Mouse (Mus musculus): Measurements from ENCODE around the gene Cxcl2.

Cxcl2 gene

DNA sequence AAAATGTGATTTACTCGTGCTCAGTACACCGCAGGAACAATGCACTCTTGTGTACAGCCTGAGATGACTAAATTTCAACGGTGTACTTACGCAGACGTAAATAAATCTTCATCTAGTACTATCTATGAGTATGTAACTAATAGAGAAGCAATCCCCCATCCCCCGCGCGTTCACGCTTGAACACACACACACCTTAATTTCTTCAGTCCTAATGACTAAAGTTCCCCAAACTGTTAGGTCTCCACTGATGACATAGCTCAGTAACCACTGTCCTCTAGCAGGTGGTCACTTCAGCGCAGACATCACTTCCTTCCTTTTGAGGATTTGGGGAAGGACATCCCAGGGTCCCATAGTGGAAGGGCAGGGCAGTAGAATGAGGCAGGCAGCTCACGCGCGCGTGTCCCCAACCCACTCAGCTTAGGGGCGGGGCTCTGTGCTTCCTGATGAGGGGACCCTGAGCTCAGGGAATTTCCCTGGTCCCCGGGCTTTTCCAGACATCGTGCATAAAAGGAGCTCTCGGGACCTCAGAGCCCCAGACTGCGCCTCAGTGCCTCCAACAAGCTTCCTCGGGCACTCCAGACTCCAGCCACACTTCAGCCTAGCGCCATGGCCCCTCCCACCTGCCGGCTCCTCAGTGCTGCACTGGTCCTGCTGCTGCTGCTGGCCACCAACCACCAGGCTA lies at the start of gene Cxcl2:
Cxcl2 (plus strand) TSS at position 533 of the 682 bp plus-strand sequence.
- no peak for DNase-seq (ENCODE audit: low spot score)

DNA sequence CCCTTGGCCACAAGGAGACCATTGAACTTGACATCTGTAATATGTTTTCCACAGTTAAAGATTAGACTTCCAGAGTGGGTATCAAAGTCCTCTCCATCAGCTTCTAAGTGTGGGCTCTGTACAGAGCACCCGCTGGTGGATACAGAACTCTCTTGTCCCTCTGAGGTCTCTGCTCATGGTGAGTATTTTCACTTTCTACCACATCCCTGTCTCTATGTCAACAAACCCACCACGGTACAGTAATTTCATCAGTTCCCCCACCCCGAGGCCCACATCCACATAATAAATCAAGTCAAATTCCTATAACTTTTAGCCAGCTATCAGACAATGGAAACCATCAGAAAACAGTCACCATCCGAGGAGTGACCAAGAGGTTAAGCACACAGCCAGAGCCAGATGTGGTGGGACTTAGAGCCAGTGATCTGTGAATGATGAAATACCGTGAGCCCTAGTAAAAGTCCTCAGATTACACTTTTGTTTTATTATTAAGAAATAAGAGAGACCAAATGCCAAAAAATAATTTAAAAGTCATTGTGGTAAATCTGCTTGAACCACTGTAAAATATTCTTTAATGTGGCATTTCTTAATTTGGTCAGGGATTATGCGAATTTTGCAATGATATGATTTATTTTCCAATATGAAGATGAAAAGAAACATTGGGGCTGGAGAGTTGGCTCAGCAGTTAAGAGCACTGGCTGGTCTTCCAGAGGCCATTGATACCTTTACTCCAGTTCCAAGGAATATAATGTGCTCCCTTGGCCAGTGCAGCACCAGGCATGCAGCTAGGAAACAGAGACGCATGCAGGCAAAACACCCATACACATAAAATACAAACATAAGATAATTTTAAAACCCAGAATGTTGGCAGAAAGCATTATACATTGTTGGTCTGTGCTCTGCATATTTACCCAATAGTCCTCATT lies 48.1 kb upstream of the Cxcl2 start:
- DNase-seq (ENCODE audit: low spot score): no peak

DNA sequence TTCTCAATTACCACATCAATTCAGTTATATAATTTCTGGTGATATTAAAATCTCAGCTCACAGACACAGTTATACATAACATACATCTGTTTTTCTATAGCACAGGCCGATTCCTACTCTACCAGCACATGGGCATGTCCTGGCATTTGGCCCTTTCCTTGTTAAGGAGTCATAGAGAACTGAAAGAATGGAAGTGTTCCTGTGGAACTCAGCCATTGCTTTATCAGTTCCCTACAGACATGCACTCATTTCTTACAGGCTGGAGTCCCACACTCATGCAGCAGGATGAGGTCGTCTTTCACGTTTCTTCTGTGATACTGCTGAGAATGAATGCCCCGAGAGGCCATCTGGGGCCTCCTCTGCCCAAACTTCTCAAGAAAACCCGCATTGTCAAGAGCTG lies 46.2 kb upstream of the Cxcl2 start:
- DNase-seq (ENCODE audit: low spot score): no peak

DNA sequence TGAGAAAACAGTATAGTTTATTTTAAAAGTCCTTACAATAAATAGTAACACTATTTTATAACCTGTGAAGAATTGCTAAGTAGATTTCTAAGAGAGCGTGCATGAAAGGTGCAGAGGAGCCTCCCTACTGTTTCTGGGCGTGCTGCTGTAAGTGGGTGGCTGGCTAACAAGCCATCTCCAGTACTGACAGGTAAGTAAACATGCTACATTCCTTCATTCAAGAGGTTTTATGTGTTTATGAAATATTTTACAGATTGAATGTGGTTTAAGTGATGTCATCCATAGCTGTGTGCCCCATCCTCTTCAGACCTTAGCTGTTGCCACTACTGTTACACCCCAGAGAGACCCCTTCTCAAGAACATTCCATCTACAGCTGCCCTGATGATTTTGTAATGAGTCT lies 45.2 kb upstream of the Cxcl2 start:
- no peak for DNase-seq (ENCODE audit: low spot score)

DNA sequence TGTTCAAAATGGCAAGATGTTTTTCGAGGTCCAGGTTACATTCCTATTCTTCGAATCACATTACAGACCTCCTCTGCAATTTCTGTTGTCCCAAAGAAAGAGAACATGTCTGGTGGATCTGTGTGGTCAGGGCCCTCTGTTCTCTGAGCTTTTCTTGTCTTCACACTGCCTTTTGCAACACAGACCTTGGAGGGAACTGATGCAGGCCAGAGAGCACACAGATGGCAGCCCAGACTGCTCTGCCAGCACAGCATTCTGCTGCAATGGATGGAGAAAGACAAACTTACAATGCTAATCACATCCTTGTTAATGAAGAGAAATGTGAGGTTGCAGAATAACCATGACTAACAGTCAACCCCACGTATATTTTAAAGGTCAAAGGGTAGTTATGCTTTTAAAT lies 44.6 kb upstream of the Cxcl2 start:
- no peak for DNase-seq (ENCODE audit: low spot score)

DNA sequence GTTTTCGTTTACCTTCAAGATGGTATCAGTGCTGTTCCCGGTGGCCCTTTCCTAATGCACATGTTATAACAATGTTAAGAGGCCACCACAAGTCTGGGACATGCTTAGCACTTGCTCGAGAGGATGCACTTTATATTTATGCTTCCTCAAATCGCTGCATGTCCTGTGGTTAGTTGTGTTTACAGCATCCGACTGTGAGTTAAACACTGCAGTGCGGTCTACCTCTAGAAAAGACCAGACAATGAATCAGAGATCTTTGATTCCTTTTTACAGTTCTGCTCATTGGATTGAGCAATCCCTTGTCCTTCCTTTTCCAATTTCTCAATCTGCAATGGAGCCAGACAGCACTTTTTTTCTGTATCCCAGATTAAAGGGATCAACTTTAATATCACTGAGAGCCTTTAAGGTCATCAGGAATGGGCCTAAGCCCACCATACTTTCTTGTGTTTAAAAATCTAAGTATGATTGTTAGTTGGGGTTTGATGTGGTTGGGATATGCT lies 41.7 kb upstream of the Cxcl2 start:
- no peak for DNase-seq (ENCODE audit: low spot score)

DNA sequence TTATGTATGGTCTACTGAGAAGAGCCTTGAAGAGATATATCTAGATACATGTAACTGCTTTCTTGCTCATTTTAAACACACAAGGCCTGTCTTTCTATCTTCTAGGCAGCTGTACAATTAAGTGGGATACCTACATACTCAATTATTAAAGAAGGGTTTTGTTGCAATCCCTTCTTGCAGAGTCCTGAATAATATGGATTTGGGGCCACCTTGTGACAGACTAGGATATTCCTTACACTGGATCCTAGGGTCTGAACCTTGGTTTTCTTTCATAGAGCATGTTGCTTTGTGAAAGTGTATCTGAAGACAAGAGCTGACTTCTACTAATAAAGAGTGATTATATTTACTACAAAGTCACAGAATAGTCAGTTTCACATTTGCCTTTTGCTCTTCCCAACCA lies 36.9 kb upstream of the Cxcl2 start:
- no peak for DNase-seq (ENCODE audit: low spot score)

DNA sequence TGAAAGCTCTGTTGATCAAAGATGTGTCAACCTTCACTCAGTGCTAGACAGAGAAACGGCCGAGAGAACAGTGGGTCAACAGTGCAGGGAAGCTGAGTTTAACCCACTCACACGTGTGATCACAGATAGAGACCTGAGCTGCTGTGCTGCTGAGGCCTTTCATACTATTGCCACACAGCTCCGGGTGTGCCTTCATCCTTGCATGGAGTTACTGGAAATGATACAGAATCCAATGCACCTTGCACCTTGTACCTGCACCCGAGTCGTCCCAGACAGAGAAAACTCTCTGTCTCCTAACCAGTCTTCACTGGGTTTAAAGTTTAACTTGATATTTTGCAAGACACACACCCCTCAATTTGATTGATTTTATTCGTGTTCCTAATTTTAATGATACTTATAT lies 31.3 kb upstream of the Cxcl2 start:
- DNase-seq (ENCODE audit: low spot score): no peak

DNA sequence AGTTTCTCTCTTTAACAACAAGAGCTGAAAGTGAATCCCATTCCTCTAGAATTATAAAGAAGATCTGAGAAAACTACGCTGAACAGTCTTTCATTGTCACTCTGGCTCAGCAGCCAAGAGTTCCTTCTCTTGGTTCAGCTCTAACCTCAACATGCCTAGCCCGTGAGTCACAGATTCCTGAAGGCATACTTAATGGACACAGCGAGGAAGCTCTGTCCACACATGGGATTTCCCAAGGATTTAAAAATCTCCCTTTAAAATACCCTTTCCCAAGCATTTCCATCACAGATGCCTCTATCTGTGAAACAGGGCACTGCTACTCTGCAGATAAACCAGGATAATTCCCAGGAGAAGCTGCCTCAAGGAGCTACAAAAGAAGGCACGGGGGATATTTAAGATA lies 27.6 kb upstream of the Cxcl2 start:
- DNase-seq (ENCODE audit: low spot score): no peak

DNA sequence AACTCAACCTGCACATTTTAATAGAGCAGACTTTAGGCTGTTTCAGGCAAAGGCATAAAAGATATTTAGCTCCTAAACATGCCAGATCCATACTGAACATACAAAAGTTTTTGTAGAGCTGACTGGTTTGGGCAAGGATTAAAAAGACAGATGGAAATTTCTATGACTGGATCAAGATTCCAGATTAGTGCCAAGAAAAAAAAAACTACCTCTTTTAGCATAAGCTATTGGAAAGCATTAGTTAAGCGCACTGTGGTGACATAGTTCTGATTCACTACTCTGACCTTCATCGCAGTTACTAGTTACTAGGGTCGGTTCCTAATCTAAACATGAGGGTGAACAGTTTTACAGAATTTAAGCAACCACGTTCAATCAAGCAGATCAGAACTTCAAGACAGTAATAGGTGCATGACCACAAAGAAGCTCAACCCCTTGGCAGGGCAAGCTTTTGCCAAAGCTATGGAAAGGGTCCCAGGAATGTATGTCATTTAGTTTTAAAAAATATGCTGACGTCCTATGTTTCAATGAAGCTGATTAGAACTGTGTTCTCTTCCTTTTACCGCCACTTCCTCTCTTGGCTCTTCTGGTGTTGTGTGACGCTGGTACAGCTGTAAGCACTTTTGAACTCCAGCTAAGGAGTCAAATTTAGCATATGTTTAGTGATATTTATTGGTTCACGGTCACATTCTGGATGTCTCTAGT lies 27.0 kb upstream of the Cxcl2 start:
- DNase-seq (ENCODE audit: low spot score): no peak

DNA sequence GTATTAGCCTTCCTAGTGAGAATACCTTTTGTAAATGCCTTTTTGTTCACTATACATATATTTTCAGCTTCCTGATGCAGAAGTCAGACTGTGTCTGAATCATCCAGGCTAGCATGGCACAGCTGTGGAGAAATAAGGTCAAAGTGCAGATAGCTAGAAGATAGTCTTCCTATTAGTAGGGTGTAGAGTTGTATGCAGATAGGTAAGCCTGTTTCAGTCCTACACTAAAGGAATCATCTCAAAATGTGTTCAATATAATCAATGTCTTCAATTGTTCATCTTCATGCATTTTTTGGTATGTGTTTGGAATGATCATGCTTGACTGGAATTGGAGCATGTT lies 26.5 kb upstream of the Cxcl2 start:
- no peak for DNase-seq (ENCODE audit: low spot score)

DNA sequence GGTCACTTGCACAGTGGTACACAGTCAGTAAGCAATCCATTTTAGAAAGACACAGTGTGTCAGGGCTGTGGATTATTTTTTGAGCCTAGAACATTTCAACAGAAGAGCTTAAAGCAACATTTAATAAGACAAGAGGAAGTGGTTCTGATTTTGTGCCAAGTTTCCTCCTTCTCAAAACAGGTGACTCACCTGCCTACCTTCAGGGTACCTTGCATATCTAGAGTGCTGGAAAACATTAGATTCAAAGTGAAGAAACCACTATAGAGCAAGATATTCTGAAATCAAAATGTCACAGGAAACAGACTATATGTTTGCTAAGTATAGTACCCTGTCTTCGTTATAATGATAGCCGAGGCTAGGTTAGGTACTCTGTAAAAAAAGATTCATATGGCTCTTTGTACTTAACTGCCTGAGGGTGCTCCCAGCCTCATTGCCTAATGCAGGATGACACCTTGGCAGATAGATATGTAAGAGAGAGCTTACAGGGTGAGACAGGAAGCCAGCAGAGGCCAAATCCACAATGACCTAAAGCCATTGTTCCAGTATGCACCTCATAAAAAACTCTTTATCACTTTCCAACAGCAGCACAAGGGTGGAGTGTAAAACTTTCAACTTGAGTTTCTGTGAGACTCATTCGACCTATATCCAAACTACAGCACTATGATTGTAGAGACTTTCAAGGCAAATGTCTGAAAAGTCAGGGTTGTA lies 24.2 kb upstream of the Cxcl2 start:
- no peak for DNase-seq (ENCODE audit: low spot score)

DNA sequence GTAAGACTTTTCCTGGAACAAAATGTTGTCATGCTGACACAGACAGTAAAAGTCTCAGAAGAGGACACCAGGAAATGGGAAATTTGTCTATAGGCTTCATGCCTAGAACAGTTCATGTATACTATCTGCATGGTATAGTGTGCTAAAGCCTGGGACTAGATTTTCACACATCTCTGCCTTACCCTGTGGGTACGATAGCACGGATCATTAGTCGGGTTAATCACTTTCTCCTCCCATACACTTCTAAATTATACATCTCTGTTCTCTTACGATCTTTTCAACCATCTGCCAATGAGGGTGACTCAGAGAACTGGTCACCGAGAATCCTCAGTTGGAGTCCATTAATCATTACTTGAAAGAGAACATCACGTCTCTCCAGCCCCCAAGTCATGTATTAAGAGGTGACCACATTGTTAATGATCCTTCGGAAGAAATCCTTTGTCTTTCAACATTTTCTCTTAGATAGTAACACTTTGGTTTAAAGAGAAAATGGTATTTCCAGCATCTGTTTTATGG lies 23.3 kb upstream of the Cxcl2 start:
- DNase-seq (ENCODE audit: low spot score): no peak

DNA sequence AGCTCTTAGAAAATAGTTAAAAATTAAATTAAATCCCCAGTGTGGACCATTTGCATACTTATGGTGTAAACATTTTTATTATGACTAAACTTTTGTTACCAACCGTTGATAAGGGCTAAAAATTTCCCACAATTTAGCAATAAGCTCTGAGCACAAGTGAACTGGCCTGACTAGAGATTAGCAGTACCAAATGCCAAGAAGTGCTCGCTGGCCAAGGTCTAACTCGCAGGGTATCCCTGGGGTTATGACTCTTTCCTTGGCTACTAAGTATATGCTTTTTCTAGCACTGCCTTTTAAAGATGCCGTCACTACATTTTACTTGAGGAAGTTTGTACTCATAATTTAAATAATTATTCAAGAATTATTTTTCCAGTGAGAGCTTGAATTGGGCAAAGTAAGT lies 22.6 kb upstream of the Cxcl2 start:
- no peak for DNase-seq (ENCODE audit: low spot score)

DNA sequence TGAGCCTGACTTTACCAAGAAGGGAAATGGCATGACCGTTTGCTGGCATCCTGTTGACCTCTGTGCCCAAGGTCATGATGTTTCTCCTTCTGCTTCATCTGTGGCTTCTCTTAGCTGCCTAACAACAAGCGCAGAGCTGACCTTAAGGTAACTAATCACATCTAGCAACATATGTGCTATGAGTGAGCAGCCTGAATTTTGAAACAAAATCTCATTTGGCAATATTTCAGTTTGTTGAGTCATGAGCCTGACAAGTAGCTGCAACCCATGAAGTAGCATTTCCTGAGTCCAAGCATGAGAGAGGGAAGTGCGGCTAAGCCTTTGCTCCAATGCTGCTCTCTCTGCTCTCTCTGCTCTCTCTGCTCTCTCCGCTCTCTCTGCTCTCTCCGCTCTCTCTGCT lies 22.0 kb upstream of the Cxcl2 start:
- no peak for DNase-seq (ENCODE audit: low spot score)

DNA sequence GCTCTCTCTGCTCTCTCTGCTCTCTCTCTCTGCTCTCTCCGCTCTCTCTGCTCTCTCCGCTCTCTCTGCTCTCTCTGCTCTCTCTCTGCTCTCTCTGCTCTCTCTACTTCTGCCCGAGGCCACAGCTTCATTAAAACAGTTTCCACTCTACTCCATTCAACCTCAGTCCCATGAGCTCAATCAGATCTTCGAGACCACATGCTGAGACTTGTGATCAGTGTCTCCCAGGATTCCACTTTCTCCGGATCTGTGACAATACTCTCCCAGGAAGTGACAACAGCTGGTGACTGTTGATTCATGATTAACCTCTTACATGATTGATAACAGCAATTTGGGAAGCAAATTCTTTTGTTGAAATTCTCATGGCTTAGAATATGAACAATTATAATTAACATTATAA lies 21.5 kb upstream of the Cxcl2 start:
- no peak for DNase-seq (ENCODE audit: low spot score)

DNA sequence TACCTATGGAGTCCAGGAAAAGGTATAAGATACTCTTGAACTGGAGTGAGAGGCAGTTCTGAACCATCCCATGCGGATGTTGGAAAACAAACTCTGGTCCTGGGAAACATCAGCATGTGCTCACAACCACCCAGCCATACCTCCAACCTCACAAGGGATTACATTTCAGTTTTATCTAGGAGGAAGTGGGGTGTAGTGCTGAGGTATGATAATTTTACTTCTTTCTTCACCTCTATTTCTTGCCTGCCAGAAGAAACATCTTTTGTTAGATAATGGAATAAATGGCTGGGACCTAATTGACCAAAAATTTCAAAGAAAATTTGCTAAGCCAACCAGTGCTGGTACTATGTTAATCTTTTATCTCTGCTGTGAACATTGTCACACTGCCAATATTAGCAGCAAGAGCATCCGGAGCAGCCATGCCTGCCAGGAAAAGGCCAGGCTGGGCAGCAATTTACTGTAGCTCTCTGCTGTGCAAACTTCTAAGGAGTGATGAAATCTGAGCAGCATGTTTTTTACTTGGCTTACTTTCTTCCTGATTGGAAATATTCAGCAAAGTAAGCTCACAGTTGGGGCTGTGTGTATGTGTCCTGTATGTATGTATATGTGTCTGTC lies 18.9 kb upstream of the Cxcl2 start:
- no peak for DNase-seq (ENCODE audit: low spot score)

DNA sequence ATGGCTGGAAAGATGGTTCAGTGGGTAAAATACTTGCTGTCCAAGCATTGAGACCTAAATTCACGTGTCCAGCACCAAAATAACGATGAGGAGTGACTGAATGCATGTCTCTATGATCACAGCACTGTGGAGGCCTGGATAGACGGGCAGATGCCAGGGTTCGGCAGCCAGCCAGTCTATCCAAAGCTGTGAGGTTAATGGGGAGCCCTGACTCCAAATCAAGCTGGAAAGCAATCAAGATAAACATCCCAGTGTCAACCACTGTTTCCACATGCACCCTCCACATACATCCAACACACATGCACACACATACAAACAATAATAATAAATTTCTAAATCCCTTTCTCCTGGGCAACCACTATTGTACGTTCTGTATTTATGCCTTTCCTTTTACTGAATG lies 15.0 kb upstream of the Cxcl2 start:
- no peak for DNase-seq (ENCODE audit: low spot score)

DNA sequence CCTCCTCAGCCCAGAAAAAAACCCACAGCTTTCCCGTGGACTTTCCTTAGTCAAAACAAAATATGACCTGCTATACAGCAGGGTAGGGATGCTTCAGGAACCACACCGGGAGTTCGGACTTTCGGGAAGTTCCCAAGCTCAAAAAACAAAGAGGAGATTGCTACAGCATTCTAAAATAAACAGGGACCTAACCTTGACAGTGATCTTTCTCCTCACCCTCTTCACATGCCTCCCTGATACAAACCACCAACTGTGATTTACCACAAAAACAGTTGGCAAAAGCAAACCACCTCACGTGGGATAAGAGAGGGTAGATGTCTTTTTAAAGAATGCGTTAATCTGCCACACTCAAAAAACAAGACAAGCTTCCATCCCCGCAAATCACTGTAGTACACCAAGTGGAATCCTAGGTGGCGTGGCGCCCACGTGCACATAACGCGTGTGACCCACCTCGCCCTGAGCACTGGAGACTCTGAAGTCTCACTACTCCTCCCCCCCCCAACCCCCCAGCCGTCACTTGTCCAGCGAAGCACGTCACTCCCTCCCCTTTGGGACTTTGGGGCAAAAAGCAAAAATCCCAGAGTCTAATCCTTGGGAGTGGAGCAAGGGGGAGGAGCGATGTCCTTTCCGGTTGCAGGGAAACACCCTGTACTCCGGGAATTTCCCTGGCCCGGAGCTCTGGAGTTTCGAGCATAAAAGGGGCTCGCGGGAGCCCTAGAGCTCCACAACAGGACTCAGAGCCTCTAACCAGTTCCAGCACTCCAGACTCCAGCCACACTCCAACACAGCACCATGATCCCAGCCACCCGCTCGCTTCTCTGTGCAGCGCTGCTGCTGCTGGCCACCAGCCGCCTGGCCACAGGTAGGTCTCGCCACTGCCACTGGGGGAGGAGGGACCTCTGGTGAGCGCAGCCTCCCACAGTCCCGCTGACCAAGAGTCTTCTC lies 12.9 kb upstream of the Cxcl2 start, which contains the start of gene Cxcl1:
Cxcl1 (plus strand) TSS at position 723 of the 945 bp plus-strand sequence.
- peak; percentile 61 for DNase-seq (ENCODE audit: low spot score)

DNA sequence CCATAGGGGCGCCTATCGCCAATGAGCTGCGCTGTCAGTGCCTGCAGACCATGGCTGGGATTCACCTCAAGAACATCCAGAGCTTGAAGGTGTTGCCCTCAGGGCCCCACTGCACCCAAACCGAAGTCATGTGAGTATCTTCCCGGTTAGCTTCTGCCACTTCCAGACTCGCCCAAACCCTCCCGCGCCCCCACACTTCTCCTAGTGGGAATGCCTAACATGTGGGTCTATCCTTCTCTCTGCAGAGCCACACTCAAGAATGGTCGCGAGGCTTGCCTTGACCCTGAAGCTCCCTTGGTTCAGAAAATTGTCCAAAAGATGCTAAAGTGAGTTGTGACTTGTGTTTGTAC lies 12.2 kb upstream of the Cxcl2 start:
- DNase-seq (ENCODE audit: low spot score): no peak

Measured in ovary, postnatal 36 days (tissue).